Mouse (Mus musculus): ENCODE results near the gene Bzw1. TPM values are rescaled to one million over a fixed set of nuclear protein-coding genes. Genes with fewer than 3 reads are reported as not detected.

Bzw1 gene
- total and polyA plus RNA-seq, 3 experiments, result 199 to 268 (median 242) TPM

DNA sequence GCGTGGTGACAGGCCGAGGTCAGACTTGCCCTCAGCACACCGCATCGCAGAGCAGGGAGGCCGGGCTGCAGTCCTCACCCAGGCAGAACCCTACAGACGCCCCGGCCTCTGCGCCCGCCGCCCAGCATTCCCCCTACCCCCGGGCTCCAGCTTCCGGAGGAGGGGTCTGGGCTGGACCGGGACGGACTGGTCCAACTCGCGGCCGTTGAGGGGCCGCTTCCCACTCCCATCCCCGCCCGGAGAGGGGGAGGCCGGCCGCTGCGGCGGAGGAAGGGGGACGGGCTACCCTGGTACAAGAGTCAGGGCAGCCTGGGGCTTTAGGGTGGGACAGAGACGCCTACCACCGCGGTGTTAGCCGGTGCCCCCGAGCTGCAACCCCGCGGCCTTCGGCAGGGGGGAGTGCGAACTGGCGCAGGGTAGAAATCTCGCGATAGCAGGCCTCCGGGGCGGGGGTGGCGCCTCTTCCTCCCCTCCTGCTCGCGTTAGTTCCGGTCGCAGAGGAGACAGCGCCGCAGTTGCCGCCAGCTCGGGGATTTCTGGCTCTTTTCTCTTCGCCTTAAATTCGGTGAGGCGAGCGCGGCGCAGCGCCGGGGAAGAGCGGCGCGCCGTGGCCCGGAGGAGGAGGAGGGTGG is at the start of gene Bzw1 (continued):
- TF ChIP-seq MYB (IDR thresholded peaks at IDR 0.05; ENCODE audit: low read depth, low read length), result no peak

DNA sequence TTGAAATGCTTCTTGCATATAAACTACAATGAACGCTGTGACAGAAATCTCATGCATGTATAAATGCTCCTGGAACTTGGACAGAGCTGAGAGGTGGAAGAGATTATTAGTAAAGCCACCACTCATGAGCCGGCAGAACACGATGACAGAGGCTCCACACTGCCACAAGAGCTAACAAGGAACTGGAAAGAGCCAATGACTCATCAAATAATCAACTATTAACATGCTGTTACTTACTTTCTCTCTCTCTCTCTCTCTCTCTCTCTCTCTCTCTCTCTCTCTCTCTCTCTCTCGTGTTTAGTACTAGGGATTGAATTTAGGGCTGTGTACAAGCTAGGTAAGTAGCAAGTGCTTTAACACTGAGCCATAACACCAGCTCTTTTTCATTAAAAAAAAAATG is 48.8 kb upstream of the Bzw1 start:
- Histone ChIP-seq H3K36me3 (ENCODE audit: control insufficient read depth in 1 of 2, insufficient read depth in 2 of 2, low read length in 2 of 2) (no peaks in the 10 kb centered on the region), H3K9me3 (replicated peaks; ENCODE audit: insufficient read depth, low read length) (no peaks in the 10 kb centered on the region), H3K4me1 (ENCODE audit: control insufficient read depth in 1 of 2, insufficient read depth in 2 of 2, low read length in 2 of 2) (no peaks in the 10 kb centered on the region), H3K27ac (ENCODE audit: control insufficient read depth, low read depth, low read length) (no peak overlapping the region), H3K9ac (ENCODE audit: control insufficient read depth, low read depth, low read length, poor library complexity, severe bottlenecking) (no peak overlapping the region), H3K4me3 (ENCODE audit: control insufficient read depth in 1 of 2, insufficient read depth in 1 of 2, low read depth in 2 of 2, low read length in 2 of 2) (no peak overlapping the region), H3K79me2 (ENCODE audit: control insufficient read depth, insufficient read depth, low read length, poor library complexity) (no peaks in the 10 kb centered on the region), H3K27me3 (ENCODE audit: control insufficient read depth in 1 of 2, insufficient read depth in 2 of 2, low read length in 2 of 2) (peaks cover 0 to 1% of the 10 kb centered on the region in 2 experiments; a peak in 1 of 4 replicates)
- TF ChIP-seq USF1 (IDR thresholded peaks at IDR 0.05; ENCODE audit: low read depth, low read length) (no peak), JUND (IDR thresholded peaks at IDR 0.05; ENCODE audit: low read depth, low read length) (peak; percentile 80)
- DNase-seq (ENCODE audit: low read depth, low spot score), result peak; percentile 35

DNA sequence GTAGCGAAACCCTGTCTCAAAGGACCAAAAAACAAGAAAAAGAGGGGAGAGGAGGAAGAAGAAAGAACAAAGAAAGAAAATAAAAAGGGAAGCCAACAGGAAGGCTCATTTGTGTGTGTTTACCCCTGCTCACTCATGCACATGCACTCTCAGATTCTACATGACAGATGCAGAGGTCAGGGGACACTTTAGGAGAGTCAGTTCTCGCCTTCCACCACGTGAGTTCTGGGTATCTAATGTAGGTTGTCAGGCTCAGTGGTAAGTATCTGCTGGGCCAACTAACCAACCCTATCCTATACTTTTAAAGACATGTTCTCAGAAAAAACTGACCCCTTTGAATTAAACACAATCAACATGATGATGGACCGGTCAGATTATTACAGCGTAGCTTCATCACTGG is 48.1 kb upstream of the Bzw1 start:
- Histone ChIP-seq H3K79me2 (ENCODE audit: control insufficient read depth, insufficient read depth, low read length, poor library complexity) (no peaks in the 10 kb centered on the region), H3K27me3 (ENCODE audit: control insufficient read depth in 1 of 2, insufficient read depth in 2 of 2, low read length in 2 of 2) (peaks cover 0 to 1% of the 10 kb centered on the region in 2 experiments; a peak in 1 of 4 replicates), H3K36me3 (ENCODE audit: control insufficient read depth in 1 of 2, insufficient read depth in 2 of 2, low read length in 2 of 2) (no peaks in the 10 kb centered on the region), H3K4me1 (ENCODE audit: control insufficient read depth in 1 of 2, insufficient read depth in 2 of 2, low read length in 2 of 2) (no peaks in the 10 kb centered on the region), H3K9ac (ENCODE audit: control insufficient read depth, low read depth, low read length, poor library complexity, severe bottlenecking) (no peak overlapping the region), H3K4me3 (ENCODE audit: control insufficient read depth in 1 of 2, insufficient read depth in 1 of 2, low read depth in 2 of 2, low read length in 2 of 2) (no peak overlapping the region), H3K27ac (ENCODE audit: control insufficient read depth, low read depth, low read length) (no peak overlapping the region), H3K9me3 (replicated peaks; ENCODE audit: insufficient read depth, low read length) (no peaks in the 10 kb centered on the region)
- no peak for DNase-seq (ENCODE audit: low read depth, low spot score)
- TF ChIP-seq TBP (IDR thresholded peaks at IDR 0.05; ENCODE audit: low read depth, low read length), result no peak
- no peak for TF ChIP-seq TAL1 (IDR thresholded peaks at IDR 0.05; ENCODE audit: low read length)
- TF ChIP-seq UBTF (IDR thresholded peaks at IDR 0.05; ENCODE audit: borderline replicate concordance, insufficient read depth, low read depth, low read length), result no peak
- TF ChIP-seq NELFE (IDR thresholded peaks at IDR 0.05; ENCODE audit: low read depth, low read length), result no peak
- no peak for TF ChIP-seq NRF1 (IDR thresholded peaks at IDR 0.05; ENCODE audit: insufficient read depth, low read depth, low read length, poor library complexity, severe bottlenecking)
- TF ChIP-seq MYB (IDR thresholded peaks at IDR 0.05; ENCODE audit: low read depth, low read length), result no peak
- TF ChIP-seq SMC3 (IDR thresholded peaks at IDR 0.05; ENCODE audit: low read depth, low read length), result no peak
- TF ChIP-seq RCOR1 (IDR thresholded peaks at IDR 0.05; ENCODE audit: low read depth, low read length), result no peak
- TF ChIP-seq SIN3A (IDR thresholded peaks at IDR 0.05; ENCODE audit: low read length), result no peak
- no peak for TF ChIP-seq EP300 (IDR thresholded peaks at IDR 0.05; ENCODE audit: low read depth in 1 of 2, low read length in 2 of 2)

DNA sequence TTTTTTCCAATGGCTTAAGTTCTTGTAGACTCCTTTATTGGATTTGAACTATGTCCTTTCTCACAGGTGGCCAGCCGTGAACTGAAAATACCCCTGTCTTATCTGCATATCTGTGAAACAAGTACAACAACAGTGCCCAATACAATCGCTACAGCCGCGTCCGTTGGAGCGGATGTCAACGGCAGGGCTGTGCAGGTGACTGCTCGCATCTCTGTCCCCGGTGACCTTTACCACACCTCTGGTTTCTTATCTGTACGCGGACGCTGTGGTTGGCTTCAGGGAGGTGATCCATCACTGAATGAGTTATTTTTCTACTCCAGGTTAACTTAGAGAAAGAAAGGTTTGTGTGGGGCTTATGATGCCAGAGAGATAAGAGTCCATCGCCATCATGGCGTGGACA is 46.5 kb upstream of the Bzw1 start:
- no peaks in the 10 kb centered on the region; a peak in 1 of 4 replicates for H3K27me3 ChIP-seq (ENCODE audit: control insufficient read depth in 1 of 2, insufficient read depth in 2 of 2, low read length in 2 of 2)
- no peak overlapping the region for H3K9ac ChIP-seq (ENCODE audit: control insufficient read depth, low read depth, low read length, poor library complexity, severe bottlenecking)
- no peak overlapping the region for H3K27ac ChIP-seq (ENCODE audit: control insufficient read depth, low read depth, low read length)
- no peak overlapping the region for H3K4me3 ChIP-seq (ENCODE audit: control insufficient read depth in 1 of 2, insufficient read depth in 1 of 2, low read depth in 2 of 2, low read length in 2 of 2)
- H3K9me3 ChIP-seq (replicated peaks; ENCODE audit: insufficient read depth, low read length), result no peaks in the 10 kb centered on the region
- H3K36me3 ChIP-seq (ENCODE audit: control insufficient read depth in 1 of 2, insufficient read depth in 2 of 2, low read length in 2 of 2), result no peaks in the 10 kb centered on the region
- no peak for DNase-seq (ENCODE audit: low read depth, low spot score)
- no peaks in the 10 kb centered on the region for H3K4me1 ChIP-seq (ENCODE audit: control insufficient read depth in 1 of 2, insufficient read depth in 2 of 2, low read length in 2 of 2)
- no peaks in the 10 kb centered on the region for H3K79me2 ChIP-seq (ENCODE audit: control insufficient read depth, insufficient read depth, low read length, poor library complexity)
- TF ChIP-seq MXI1 (IDR thresholded peaks at IDR 0.05; ENCODE audit: low read depth, low read length) (no peak), MAFK (IDR thresholded peaks at IDR 0.05; ENCODE audit: borderline replicate concordance, low read depth, low read length) (no peak), SMC3 (IDR thresholded peaks at IDR 0.05; ENCODE audit: low read depth, low read length) (no peak), RCOR1 (IDR thresholded peaks at IDR 0.05; ENCODE audit: low read depth, low read length) (no peak), TCF12 (IDR thresholded peaks at IDR 0.05; ENCODE audit: low read depth, low read length) (no peak), ZKSCAN1 (IDR thresholded peaks at IDR 0.05; ENCODE audit: low read depth, low read length) (no peak), TAL1 (IDR thresholded peaks at IDR 0.05; ENCODE audit: low read length) (no peak), JUND (IDR thresholded peaks at IDR 0.05; ENCODE audit: low read depth, low read length) (no peak), MAX (IDR thresholded peaks at IDR 0.05; ENCODE audit: low read length) (no peak), ETS1 (IDR thresholded peaks at IDR 0.05; ENCODE audit: low read depth, low read length) (no peak), BHLHE40 (IDR thresholded peaks at IDR 0.05; ENCODE audit: borderline replicate concordance, low read depth, low read length) (no peak), POLR2A (IDR thresholded peaks at IDR 0.05; ENCODE audit: control insufficient read depth in 1 of 2, insufficient read depth in 1 of 2, low read depth in 1 of 2, low read length in 2 of 2, poor library complexity in 1 of 2) (no peak), POLR2AphosphoS2 (IDR thresholded peaks at IDR 0.05; ENCODE audit: low read length) (no peak), CHD1 (IDR thresholded peaks at IDR 0.05; ENCODE audit: low read depth, low read length) (no peak), HCFC1 (IDR thresholded peaks at IDR 0.05; ENCODE audit: low read depth, low read length) (no peak), MYB (IDR thresholded peaks at IDR 0.05; ENCODE audit: low read depth, low read length) (no peak)
